Mouse (Mus musculus): Measurements from ENCODE around the gene Bbs2.

Bbs2 gene

GRCm38 (mm10) chr8:94098081-94098974 is at the start of gene Bbs2:
TSS of gene Bbs2 (minus strand) at chr8:94098928.
- CTCF ChIA-PET: interaction anchor here (0.5 to 1.6 kb wide), 14 partner anchors 11 to 1710 kb away, joined by 3 to 9 read pairs (median 4); partner anchors contain the start of gene Nup93 (in 1 of the 4)
- POLR2A ChIA-PET: interaction anchor here (0.5 to 4.3 kb wide), 67 partner anchors 9 to 1321 kb away, joined by 3 to 43 read pairs (median 4); partner anchors contain the start of genes Nup93 (in 4 of the 4), Fam192a (in 2 of the 4), Mt1 (in 2 of the 4) and Mt2 (in 2 of the 4)

GRCm38 (mm10) chr8:94148236-94148635 is 49.5 kb upstream of the Bbs2 start:
- POLR2A ChIA-PET: interaction anchor here in 3 of 4 experiments (0.9 to 2.4 kb wide), 8 partner anchors 9 to 48 kb away, joined by 3 to 8 read pairs (median 4); partner anchors contain the start of gene Mt1 (in 1 of the 3)
- CTCF ChIA-PET: interaction anchor here (0.5 to 2.1 kb wide), 8 partner anchors 19 to 1275 kb away, joined by 3 to 5 read pairs (median 4); no protein-coding TSS in a partner anchor

DNA sequence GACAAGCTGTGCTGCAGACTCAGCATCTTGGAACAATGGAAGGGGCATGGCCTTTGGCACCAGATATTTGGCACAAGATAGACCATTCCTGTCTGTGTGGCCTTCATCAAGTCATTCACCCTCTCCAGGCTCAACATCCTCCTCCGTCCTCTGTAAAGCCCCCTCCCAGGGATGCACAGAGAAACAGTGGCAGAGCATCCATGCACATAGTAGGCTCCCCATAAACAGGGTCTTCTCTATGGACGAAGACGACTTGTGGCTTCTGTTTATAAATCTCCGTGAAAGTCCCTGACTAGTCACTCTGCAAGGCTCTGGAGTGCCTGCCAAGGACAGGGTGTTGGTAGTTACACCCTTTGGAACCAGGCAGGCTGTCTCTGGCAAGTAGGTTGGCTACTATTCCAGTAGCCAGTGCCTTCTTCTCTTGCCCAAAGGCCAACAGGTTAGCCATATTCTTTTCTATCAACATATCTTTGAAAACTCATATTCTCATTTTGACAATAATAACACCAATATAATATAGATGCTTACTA is 41.6 kb upstream of the Bbs2 start:
- POLR2A ChIA-PET: interaction anchor here in 1 of 4 experiments (0.5 to 1.1 kb wide), 2 partner anchors 18 to 50 kb away, joined by 3 read pairs; no protein-coding TSS in a partner anchor
- CTCF ChIA-PET: interaction anchor here in 2 of 4 experiments (0.5 to 0.6 kb wide), 2 partner anchors 9 to 647 kb away, joined by 3 read pairs; no protein-coding TSS in a partner anchor

GRCm38 (mm10) chr8:94136933-94137332 is 38.2 kb upstream of the Bbs2 start, which contains the start of gene Mt4:
TSS of gene Mt4 (plus strand) at chr8:94137197.
- ChIA-PET POLR2A (interaction anchor here in 2 of 4 experiments (0.8 to 1.6 kb wide), 3 partner anchors 14 to 161 kb away, joined by 3 to 4 read pairs (median 3); no protein-coding TSS in a partner anchor), CTCF (interaction anchor here in 1 of 4 experiments (0.6 kb wide), 1 partner anchor 204 kb away, joined by 3 read pairs; no protein-coding TSS in a partner anchor)

GRCm38 (mm10) chr8:94136192-94136591 is 37.5 kb upstream of the Bbs2 start:
- ChIA-PET CTCF (interaction anchor here in 3 of 4 experiments (0.6 to 1.9 kb wide), 5 partner anchors 31 to 203 kb away, joined by 3 to 4 read pairs (median 3); no protein-coding TSS in a partner anchor), POLR2A (interaction anchor here in 2 of 4 experiments (0.8 to 1.8 kb wide), 5 partner anchors 15 to 160 kb away, joined by 3 to 6 read pairs (median 3); partner anchors contain the start of gene Bbs2 (in 1 of the 2))

DNA sequence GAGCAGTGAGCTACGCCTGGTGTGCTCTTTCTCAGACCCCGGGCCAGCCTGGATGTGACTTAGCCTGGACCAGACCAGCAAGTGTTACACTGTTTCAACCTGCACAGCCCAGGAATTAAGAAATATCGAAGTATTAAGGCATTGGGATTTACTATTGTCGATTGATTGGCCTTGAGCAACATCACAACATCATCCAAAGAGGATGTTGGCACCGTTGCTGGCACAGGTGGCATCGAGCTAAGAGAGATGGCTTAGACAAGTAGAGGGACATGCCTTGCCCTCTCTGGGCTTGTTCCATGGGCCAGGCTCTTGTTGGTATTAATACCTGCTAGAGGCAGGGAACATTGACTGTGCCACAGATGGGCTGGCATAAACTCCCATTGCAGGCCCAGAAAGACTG is 36.8 kb upstream of the Bbs2 start:
- POLR2A ChIA-PET: interaction anchor here (0.7 to 2.6 kb wide), 12 partner anchors 16 to 156 kb away, joined by 3 to 6 read pairs (median 3); partner anchors contain the start of genes Mt2 (in 2 of the 4), Bbs2 (in 1 of the 4) and Mt1 (in 1 of the 4)
- CTCF ChIA-PET: interaction anchor here in 2 of 4 experiments (0.7 to 1.9 kb wide), 5 partner anchors 9 to 52 kb away, joined by 3 to 4 read pairs (median 3); no protein-coding TSS in a partner anchor

GRCm38 (mm10) chr8:94134601-94135000 is 35.9 kb upstream of the Bbs2 start:
- ChIA-PET POLR2A (interaction anchor here in 3 of 4 experiments (0.7 to 2.6 kb wide), 8 partner anchors 16 to 144 kb away, joined by 3 to 6 read pairs (median 3); partner anchors contain the start of genes Mt2 (in 2 of the 3) and Mt1 (in 1 of the 3)), CTCF (interaction anchor here in 2 of 4 experiments (1.3 to 1.9 kb wide), 3 partner anchors 10 to 158 kb away, joined by 3 to 4 read pairs (median 4); no protein-coding TSS in a partner anchor)

GRCm38 (mm10) chr8:94132096-94132495 is 33.4 kb upstream of the Bbs2 start:
- ChIA-PET CTCF (interaction anchor here in 1 of 4 experiments (0.6 kb wide), 1 partner anchor 149 kb away, joined by 3 read pairs; no protein-coding TSS in a partner anchor), POLR2A (no interaction called here)

- ChIA-PET POLR2A (no interaction called here), CTCF (no interaction called here)
Measured at GRCm38 (mm10) chr8:94130126-94130525, 31.4 kb upstream of the Bbs2 start.

GRCm38 (mm10) chr8:94129133-94129789 is 30.5 kb upstream of the Bbs2 start:
- POLR2A ChIA-PET: no interaction called here
- CTCF ChIA-PET: no interaction called here

DNA sequence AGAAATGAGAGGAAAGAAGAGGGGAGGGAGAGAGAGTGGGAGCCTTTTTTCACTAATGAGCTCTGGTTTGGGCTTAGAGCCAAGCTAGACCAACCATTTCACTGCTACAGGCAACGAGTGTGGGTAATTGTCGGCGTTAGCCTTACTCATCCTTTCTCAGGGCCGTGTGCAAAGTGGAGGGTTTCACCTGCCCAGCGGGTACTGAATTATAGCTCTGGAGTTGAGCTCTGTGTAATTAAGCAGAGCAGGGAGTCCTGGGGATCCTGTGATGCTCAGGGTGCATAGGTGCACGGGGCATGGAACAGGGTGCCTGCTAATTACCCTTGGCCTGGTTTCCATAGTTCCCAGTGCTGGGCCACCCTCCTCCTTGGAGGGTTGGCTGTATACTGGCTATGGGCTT is 29.0 kb upstream of the Bbs2 start:
- CTCF ChIA-PET: interaction anchor here in 2 of 4 experiments (0.6 kb wide), 2 partner anchors 39 to 78 kb away, joined by 3 to 7 read pairs; no protein-coding TSS in a partner anchor
- POLR2A ChIA-PET: interaction anchor here in 2 of 4 experiments (0.7 to 1.0 kb wide), 3 partner anchors 14 to 59 kb away, joined by 3 to 4 read pairs (median 3); no protein-coding TSS in a partner anchor

DNA sequence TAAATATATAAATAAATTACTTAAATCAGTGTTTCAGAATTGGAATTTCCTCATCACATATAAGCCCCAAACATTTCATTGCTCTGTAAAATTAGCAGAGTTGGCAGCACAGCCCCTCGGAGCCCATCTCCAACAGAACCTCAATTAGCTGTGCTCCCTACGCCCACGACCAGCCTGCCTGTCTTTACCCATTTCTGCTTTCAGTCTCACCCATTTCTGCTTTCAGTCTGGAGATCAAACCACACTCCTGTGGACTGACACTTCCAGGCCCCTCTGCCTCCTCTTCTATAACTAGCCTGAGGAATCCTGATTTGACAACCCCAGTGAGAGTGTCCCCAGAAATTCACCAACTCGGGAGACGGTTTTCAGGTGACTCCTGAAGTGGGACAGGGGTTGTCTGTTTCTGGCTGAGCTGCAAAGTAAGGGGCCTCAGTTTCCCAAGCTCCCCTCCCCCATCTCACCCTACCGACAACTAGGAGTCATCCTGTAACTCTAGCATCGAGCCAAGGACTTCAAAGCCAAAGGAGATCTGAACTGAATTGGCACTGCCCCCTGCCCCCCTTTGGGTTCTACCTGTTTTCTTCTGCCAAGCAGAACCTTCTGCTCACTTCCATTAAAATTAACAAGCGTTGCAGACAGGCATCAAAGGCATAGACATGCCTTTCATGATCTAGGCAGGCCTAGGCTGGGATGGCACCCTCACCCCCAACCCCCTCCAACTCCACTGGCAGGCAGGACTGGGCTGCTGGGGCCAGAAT is 24.2 kb upstream of the Bbs2 start:
- ChIA-PET CTCF (interaction anchor here in 1 of 4 experiments (0.8 to 1.2 kb wide), 2 partner anchors 7 to 109 kb away, joined by 3 read pairs; no protein-coding TSS in a partner anchor), POLR2A (interaction anchor here in 1 of 4 experiments (0.9 kb wide), 1 partner anchor 49 kb away, joined by 5 read pairs; the partner anchor contains the start of gene Mt2)

GRCm38 (mm10) chr8:94121625-94122024 is 22.9 kb upstream of the Bbs2 start:
- POLR2A ChIA-PET: interaction anchor here in 3 of 4 experiments (0.6 to 1.5 kb wide), 10 partner anchors 9 to 439 kb away, joined by 3 to 4 read pairs (median 3); partner anchors contain the start of gene Bbs2 (in 1 of the 3)
- CTCF ChIA-PET: interaction anchor here (0.5 to 1.2 kb wide), 10 partner anchors 12 to 924 kb away, joined by 3 to 8 read pairs (median 3); partner anchors contain the start of gene Ces1d (in 1 of the 4)

- ChIA-PET POLR2A (interaction anchor here in 2 of 4 experiments (0.5 to 1.6 kb wide), 8 partner anchors 11 to 164 kb away, joined by 3 to 4 read pairs (median 4); partner anchors contain the start of genes Bbs2 (in 1 of the 2) and Nup93 (in 1 of the 2)), CTCF (interaction anchor here in 2 of 4 experiments (0.7 to 1.3 kb wide), 3 partner anchors 9 to 87 kb away, joined by 3 to 4 read pairs (median 3); no protein-coding TSS in a partner anchor)
Measured at GRCm38 (mm10) chr8:94118776-94119430, 20.2 kb upstream of the Bbs2 start.

DNA sequence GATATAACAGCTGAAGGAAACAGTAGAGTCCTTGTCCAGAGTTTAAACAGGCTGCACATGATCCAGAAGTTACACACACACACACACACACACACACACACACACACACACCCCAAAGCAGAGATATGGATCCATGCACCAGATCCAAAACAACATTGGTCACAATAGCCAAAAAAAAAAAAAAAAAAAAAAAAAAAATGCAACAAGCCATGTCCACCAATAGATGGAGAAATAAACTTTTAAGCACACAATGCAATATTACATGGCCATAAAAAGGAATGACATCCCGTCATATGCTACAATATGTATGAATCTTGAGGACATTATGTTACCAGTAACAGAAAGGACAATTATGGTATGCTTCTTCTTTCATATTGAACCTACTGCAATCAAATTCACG is 15.2 kb upstream of the Bbs2 start:
- POLR2A ChIA-PET: interaction anchor here in 3 of 4 experiments (0.6 to 1.7 kb wide), 6 partner anchors 10 to 859 kb away, joined by 3 to 4 read pairs (median 3); no protein-coding TSS in a partner anchor

GRCm38 (mm10) chr8:94113435-94113834 is 14.7 kb upstream of the Bbs2 start:
- POLR2A ChIA-PET: interaction anchor here in 3 of 4 experiments (0.6 to 1.7 kb wide), 6 partner anchors 8 to 859 kb away, joined by 3 to 4 read pairs (median 3); no protein-coding TSS in a partner anchor
- CTCF ChIA-PET: interaction anchor here in 3 of 4 experiments (0.7 to 1.2 kb wide), 4 partner anchors 9 to 73 kb away, joined by 3 to 6 read pairs (median 4); partner anchors contain the start of gene Bbs2 (in 1 of the 3)

More for the DNA sequence above, 15.2 kb upstream of the Bbs2 start:
- CTCF ChIA-PET: interaction anchor here in 2 of 4 experiments (0.8 to 1.7 kb wide), 4 partner anchors 10 to 86 kb away, joined by 3 to 7 read pairs (median 4); no protein-coding TSS in a partner anchor
